Mouse (Mus musculus) G1E (cell line): ENCODE data around the gene Trim40. TPM values are rescaled to one million over a fixed set of nuclear protein-coding genes. Genes with fewer than 3 reads are reported as not detected.

Experiments used
- ATAC-seq: 2 replicates; pipeline ENCODE4 v1.8.0; 2016; ENCODE audit warnings: mild to moderate bottlenecking; ENCODE audit not compliant: insufficient number of reproducible peaks, poor library complexity, low FRiP score, severe bottlenecking; ENCODE audit errors: extremely low read depth
- DNase-seq: peaks from one replicate; pipeline ENCODE4 v3.0.0; 2012; ENCODE audit warnings: low spot score
- H3K27me3 ChIP-seq: 2 replicates; pipeline ENCODE4 v1.6.1; 2012; ENCODE audit warnings: mild to moderate bottlenecking, low read length, inconsistent platforms; ENCODE audit not compliant: insufficient read depth
- H3K36me3 ChIP-seq: replicated peaks from 2 replicates; pipeline ENCODE3; 2012; ENCODE audit warnings: mild to moderate bottlenecking, inconsistent platforms
- H3K4me1 ChIP-seq: 2 replicates; pipeline ENCODE4 v1.6.1; 2012; ENCODE audit warnings: low read depth, low read length, inconsistent platforms, mixed read lengths; ENCODE audit not compliant: insufficient read depth
- H3K4me3 ChIP-seq: 2 replicates; pipeline ENCODE4 v1.5.1; 2012; ENCODE audit warnings: low read depth, mild to moderate bottlenecking, inconsistent platforms, low read length, moderate library complexity, mixed read lengths
- H3K9me3 ChIP-seq: replicated peaks from 2 replicates; pipeline ENCODE4 v1.6.1; 2012; ENCODE audit warnings: inconsistent platforms
- CTCF ChIP-seq: IDR thresholded peaks from 2 replicates; pipeline ENCODE4 v1.5.1; 2012; ENCODE audit warnings: low read depth, low read length, inconsistent platforms, mixed read lengths
- GATA1 ChIP-seq: IDR thresholded peaks from 2 replicates; pipeline ENCODE4 v1.6.1; 2012; ENCODE audit warnings: borderline replicate concordance, low read length, inconsistent platforms, mixed read lengths
- GATA2 ChIP-seq: IDR thresholded peaks from 2 replicates; pipeline ENCODE4 v1.6.1; 2012; ENCODE audit warnings: low read depth, low read length, inconsistent platforms, borderline replicate concordance
- POLR2AphosphoS5 ChIP-seq: IDR thresholded peaks from 2 replicates; pipeline ENCODE4 v1.6.1; 2012; ENCODE audit warnings: low read depth, low read length, inconsistent platforms; ENCODE audit not compliant: insufficient replicate concordance
- TAL1 ChIP-seq: conservative IDR thresholded peaks from 2 replicates; pipeline ENCODE4 v1.6.1; 2012; ENCODE audit warnings: low read depth, low read length, inconsistent platforms, mixed read lengths
- polyA plus RNA-seq: library from polyadenylated mRNA; stranded (reverse); fragments of >175 nt; gene quantifications from 2 replicates; pipeline ENCODE4 v1.2.3, GENCODE M21; 2012
- total RNA-seq, 2 experiments: library from RNA; stranded (forward) in 1 of 2; stranded (reverse) in 1 of 2; fragments of 200-1000 nt in 1 of 2; fragments of >200 nt in 1 of 2; fragmentation: Nextera tagmentation in 1 of 2; gene quantifications; 2 replicates each; pipeline ENCODE4 v1.2.3; 2014 to 2017

The Trim40 gene
- total and polyA plus RNA-seq, 3 experiments, result not detected

DNA sequence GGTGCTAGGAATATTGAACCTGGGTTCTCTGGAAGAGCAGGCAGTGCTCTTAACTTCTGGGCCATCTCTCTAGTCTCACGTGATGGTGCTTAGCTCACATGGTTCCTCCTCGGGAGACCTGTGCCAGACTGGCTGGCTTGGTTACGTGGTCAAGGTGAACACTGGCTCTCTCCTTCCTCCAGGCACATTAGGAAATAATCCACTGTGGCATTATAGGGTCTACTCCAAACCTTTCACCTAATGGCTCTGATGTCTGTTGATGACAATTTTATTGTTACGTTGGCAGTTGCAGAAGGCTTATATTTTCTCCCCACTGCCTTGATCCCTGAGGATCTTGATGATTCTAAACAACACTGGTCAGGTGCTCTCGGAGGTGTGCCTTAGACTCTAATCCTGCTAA is 41.0 kb downstream of the Trim40 start:
- TF ChIP-seq GATA2, result no peak
- TF ChIP-seq TAL1, result no peak
- Histone ChIP-seq H3K4me3 (no peak overlapping the region), H3K27me3 (no peaks in the 10 kb centered on the region), H3K4me1 (peaks cover 10% of the 10 kb centered on the region), H3K9me3 (no peaks in the 10 kb centered on the region), H3K36me3 (peaks cover 50% of the 10 kb centered on the region)
- ATAC-seq (no peak), DNase-seq (no peak)

DNA sequence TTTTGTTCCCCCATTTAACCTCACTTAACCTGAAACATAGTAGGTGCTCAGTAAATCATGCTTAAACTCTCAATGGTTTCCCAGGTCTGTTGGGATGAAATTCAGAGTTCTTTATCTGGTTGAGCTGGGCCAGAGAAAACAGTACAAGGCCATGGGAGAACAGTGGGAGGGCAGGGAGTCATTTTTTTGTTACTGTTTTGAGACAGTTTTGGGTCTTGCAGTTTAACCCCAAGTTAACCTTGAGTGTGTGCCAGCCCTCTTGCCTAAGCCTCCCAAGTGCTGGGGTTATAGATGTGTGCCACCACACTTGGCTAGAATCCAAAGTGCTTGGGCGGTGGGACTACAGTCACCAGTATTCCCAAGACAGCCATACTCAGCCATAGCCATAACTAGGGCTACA is 45.2 kb downstream of the Trim40 start:
- no peaks in the 10 kb centered on the region for H3K9me3 ChIP-seq
- DNase-seq, result no peak
- no peak for ATAC-seq
- H3K27me3 ChIP-seq, result no peaks in the 10 kb centered on the region
- no peak overlapping the region for H3K4me3 ChIP-seq
- peaks cover 30% of the 10 kb centered on the region for H3K36me3 ChIP-seq
- peaks cover 15% of the 10 kb centered on the region for H3K4me1 ChIP-seq
- TF ChIP-seq POLR2AphosphoS5 (no peak), GATA1 (no peak)

DNA sequence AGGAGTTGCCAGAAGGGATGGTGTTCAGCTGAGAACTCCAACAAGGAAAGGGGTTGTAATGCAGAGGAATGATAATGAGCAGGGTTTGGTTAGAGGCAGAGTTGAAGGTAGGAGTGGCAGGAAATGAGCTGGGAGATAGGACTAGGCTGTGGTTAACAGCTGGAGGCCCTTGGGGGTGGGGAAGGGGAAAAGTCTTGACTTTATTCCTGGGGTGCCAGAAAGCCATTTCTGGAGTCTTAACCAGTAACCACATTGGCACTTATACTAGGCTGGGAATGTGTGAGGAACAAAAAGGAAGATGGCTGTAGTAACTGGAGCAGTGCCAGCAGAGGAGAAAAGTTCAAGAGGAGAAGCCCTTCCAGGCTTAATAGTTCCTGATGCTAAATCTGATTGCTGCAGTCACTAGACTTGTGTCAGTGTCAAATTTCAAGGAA is 45.6 kb downstream of the Trim40 start:
- Histone ChIP-seq H3K4me3 (no peak overlapping the region), H3K36me3 (peaks cover 31% of the 10 kb centered on the region), H3K4me1 (peaks cover 15% of the 10 kb centered on the region), H3K9me3 (no peaks in the 10 kb centered on the region), H3K27me3 (no peaks in the 10 kb centered on the region)
- no peak for DNase-seq
- TF ChIP-seq TAL1, result no peak
- no peak for TF ChIP-seq CTCF
- TF ChIP-seq GATA2, result no peak
- TF ChIP-seq POLR2AphosphoS5, result no peak
- no peak for TF ChIP-seq GATA1
- peak; percentile 76 for ATAC-seq

DNA sequence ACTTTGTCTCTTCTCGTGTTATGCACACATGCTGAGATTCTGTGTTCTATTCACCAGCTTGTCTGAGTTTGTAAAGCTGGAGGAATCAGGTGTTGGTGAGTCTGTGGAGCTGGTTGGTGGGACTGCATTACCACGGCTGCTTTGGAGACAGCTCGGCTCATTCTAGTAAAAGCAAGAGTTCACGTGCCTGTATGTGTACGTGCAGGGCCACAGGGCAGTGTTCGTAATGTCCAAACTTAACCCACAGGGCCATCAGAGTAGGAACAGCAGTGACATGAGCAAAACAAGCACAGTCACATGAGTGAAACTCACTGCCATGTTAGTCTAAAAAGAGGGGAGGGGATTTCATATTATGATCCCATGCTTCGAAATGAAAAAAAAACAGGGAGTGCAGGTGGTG is 46.2 kb downstream of the Trim40 start:
- Histone ChIP-seq H3K27me3 (no peaks in the 10 kb centered on the region), H3K9me3 (no peaks in the 10 kb centered on the region), H3K36me3 (peaks cover 33% of the 10 kb centered on the region), H3K4me3 (no peak overlapping the region), H3K4me1 (peaks cover 21% of the 10 kb centered on the region)
- DNase-seq, result no peak
- TF ChIP-seq TAL1 (no peak), POLR2AphosphoS5 (no peak), CTCF (no peak), GATA1 (no peak), GATA2 (no peak)
- no peak for ATAC-seq

DNA sequence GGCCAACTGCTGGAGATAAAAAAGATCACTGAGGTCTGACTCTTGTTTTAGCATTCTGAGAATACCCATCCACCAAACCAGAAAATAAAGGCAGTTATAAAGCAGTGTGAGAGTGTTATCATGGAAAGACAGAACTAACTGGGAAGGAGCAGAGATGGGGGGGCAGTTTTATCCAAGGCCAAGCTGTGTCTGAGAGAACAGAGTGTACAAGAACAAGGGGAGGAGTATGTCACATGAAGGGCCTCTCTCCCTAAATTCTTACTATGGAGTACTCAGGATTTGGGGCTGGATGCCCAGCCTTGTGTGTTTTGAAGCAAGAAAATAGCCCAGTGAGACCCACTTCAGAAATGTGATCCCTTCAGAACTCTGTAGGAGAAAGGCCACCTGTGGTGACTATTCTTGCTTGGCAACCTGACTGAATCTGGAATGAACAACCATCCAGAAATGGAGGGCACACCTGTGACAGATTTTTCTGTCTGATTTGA is 48.9 kb downstream of the Trim40 start:
- ATAC-seq, result no peak
- Histone ChIP-seq H3K27me3 (no peaks in the 10 kb centered on the region), H3K36me3 (peaks cover 27% of the 10 kb centered on the region), H3K4me3 (no peak overlapping the region), H3K9me3 (no peaks in the 10 kb centered on the region), H3K4me1 (peaks cover 35% of the 10 kb centered on the region)
- DNase-seq, result no peak
- TF ChIP-seq GATA1 (no peak), TAL1 (no peak), GATA2 (no peak), POLR2AphosphoS5 (no peak), CTCF (no peak)

DNA sequence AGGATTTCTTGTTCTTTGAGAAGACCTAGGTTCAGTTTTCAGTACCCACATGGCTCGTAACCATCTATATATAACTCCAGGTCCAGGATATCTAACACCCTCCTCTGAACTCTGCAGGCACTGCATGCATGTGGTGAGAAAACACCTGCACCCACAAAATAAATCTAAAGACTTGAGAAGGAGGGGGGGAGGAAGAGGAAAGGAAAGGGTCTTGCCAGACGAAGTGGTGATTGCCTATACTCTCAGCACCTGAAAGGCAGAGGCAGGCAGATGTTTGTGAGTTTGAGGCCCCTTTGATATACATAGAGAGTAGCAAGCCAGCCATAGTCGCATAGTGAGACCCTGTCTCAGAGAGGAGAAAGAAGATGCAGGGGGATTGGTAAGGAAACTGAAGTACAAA is 50.0 kb downstream of the Trim40 start:
- peaks cover 38% of the 10 kb centered on the region for H3K4me1 ChIP-seq
- H3K9me3 ChIP-seq, result no peaks in the 10 kb centered on the region
- no peak overlapping the region for H3K4me3 ChIP-seq
- H3K27me3 ChIP-seq, result 0 out of 2 replicates have a peak, but pooled peaks cover 1% of the 10 kb centered on the region
- DNase-seq (no peak), ATAC-seq (no peak)
- H3K36me3 ChIP-seq, result peaks cover 27% of the 10 kb centered on the region
- TF ChIP-seq CTCF (no peak), TAL1 (no peak), POLR2AphosphoS5 (no peak), GATA1 (no peak)

DNA sequence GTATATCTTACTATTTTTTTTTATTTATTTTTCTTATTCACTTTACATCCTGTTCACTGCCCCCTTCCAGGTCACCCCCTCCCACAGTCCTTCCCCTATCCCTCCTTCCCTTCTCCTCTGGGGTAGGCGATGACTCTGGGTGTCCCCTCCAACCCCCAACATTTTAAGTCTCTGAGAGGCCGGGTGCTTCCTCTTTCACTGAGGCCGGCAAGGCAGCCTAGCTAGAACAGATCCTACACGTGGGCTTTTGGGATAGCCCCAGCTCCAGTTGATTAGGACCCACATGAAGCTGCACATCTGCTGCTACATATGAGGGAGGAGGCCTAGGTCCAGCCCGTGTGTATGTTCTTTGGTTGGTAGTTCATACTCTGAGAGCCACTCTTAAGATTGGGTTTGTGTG is 50.9 kb downstream of the Trim40 start:
- H3K4me3 ChIP-seq, result no peak overlapping the region
- TF ChIP-seq CTCF (no peak), GATA1 (no peak), TAL1 (no peak), GATA2 (no peak), POLR2AphosphoS5 (no peak)
- ATAC-seq, result no peak
- H3K36me3 ChIP-seq, result peaks cover 27% of the 10 kb centered on the region
- H3K9me3 ChIP-seq, result no peaks in the 10 kb centered on the region
- H3K27me3 ChIP-seq, result peaks cover 9% of the 10 kb centered on the region; the same call in 1 of the 2 replicates
- DNase-seq, result no peak
- peaks cover 28% of the 10 kb centered on the region for H3K4me1 ChIP-seq
